Mouse (Mus musculus): ENCODE measurements around the gene Mpzl1. TPM values are rescaled to one million over a fixed set of nuclear protein-coding genes. Genes with fewer than 3 reads are reported as not detected.

Gene Mpzl1
- polyA plus RNA-seq, 1 experiment from 2014 or later, result 164 TPM

- ATAC-seq (ENCODE audit: insufficient read depth, low FRiP score, low read depth), result no peak
- 69% methylated on average over 4 of the region's 4 CpGs for WGBS
These were observed 34.6 kb upstream of the Mpzl1 start for GRCm38 (mm10) chr1:165668904-165669303.

GRCm38 (mm10) chr1:165667380-165667779, 33.0 kb upstream of the Mpzl1 start:
- Histone ChIP-seq H3K36me3 (no peaks in the 10 kb centered on the region), H3K4me2 (no peak overlapping the region), H3K9ac (no peak overlapping the region), H3K4me1 (no peaks in the 10 kb centered on the region), H3K27me3 (replicated peaks) (no peaks in the 10 kb centered on the region), H3K4me3 (replicated peaks) (no peak overlapping the region), H3K9me3 (no peaks in the 10 kb centered on the region), H3K27ac (no peak overlapping the region)
- 53% methylated on average over 13 of the region's 13 CpGs for WGBS
- no peak for ATAC-seq (ENCODE audit: insufficient read depth, low FRiP score, low read depth)

More at GRCm38 (mm10) chr1:165668904-165669303, 34.6 kb upstream of the Mpzl1 start:
- Histone ChIP-seq H3K4me3 (replicated peaks) (no peak overlapping the region), H3K4me2 (no peak overlapping the region), H3K9me3 (no peaks in the 10 kb centered on the region), H3K27me3 (replicated peaks) (no peaks in the 10 kb centered on the region), H3K4me1 (no peaks in the 10 kb centered on the region), H3K27ac (no peak overlapping the region), H3K9ac (no peak overlapping the region), H3K36me3 (no peaks in the 10 kb centered on the region)

DNA sequence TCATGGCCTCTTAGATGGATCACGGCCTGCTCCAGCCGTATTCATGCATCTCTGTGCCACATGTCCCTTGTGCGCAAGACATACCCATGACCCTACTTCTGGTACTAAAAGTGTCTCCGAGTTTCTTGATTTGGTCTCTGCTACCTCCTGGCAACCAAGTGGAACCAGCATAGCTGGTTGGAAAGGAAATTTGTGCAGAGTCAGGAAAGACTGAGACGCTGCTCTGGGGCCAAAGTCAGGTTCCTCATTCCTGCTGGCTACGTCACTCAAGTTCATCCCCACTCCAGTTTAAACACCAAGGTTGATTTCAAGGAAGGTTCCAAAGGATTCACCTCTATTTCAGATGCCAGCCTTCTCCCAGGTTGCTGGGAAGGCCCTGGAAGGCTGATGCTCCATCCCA, 32.6 kb upstream of the Mpzl1 start:
- Histone ChIP-seq H3K9me3 (no peaks in the 10 kb centered on the region), H3K27ac (no peak overlapping the region), H3K27me3 (replicated peaks) (no peaks in the 10 kb centered on the region), H3K4me2 (no peak overlapping the region), H3K4me3 (replicated peaks) (no peak overlapping the region), H3K9ac (no peak overlapping the region), H3K4me1 (no peaks in the 10 kb centered on the region), H3K36me3 (no peaks in the 10 kb centered on the region)
- no peak for ATAC-seq (ENCODE audit: insufficient read depth, low FRiP score, low read depth)
- 89% methylated on average over 6 of the region's 6 CpGs for WGBS

DNA sequence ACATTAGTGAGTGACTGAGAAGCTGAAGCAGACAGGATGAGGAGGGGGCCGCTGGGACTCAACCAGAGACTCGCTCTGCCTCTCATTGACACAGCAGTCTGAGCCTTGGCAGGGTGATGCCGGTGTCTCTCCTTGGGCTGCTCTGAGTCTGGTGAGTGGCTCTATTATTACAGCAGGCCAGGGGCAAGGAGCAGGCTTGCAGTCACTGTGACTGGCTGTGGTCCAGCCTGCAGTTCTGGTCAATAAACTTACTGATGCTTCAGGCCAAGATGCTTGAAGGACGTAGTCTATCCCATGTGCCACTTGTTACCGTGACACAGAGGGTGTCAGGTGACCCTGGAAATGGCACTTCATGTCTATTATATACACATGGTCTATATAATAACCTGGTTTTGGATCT, 31.4 kb upstream of the Mpzl1 start:
- Histone ChIP-seq H3K36me3 (no peaks in the 10 kb centered on the region), H3K4me1 (no peaks in the 10 kb centered on the region), H3K4me2 (no peak overlapping the region), H3K4me3 (replicated peaks) (no peak overlapping the region), H3K27me3 (replicated peaks) (no peaks in the 10 kb centered on the region), H3K27ac (no peak overlapping the region), H3K9ac (no peak overlapping the region), H3K9me3 (no peaks in the 10 kb centered on the region)
- no peak for ATAC-seq (ENCODE audit: insufficient read depth, low FRiP score, low read depth)
- WGBS, result 77% methylated on average over 5 of the region's 5 CpGs

DNA sequence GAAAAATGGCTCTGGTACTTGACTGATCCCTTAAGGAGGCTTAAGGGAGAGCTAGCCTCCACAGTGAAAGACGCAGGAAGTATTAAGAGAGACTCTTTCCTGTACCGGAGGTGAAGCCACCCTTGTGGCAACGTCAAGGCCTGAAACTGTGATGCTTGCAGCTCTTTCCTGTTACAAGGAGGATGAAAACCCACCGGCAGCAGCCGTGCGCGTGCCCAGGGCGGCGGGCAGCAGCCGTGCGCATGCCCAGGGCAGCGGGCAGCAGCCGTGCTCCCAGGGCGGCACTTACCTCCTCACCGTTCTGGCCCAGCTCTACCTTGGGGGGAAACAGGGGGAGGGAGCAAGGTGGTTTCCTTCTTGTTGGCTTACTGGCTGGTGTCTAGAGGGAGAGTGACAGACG, 28.9 kb upstream of the Mpzl1 start:
- H3K4me1 ChIP-seq, result no peaks in the 10 kb centered on the region
- H3K36me3 ChIP-seq, result no peaks in the 10 kb centered on the region
- H3K9ac ChIP-seq, result no peak overlapping the region
- H3K4me3 ChIP-seq (replicated peaks), result no peak overlapping the region
- H3K4me2 ChIP-seq, result no peak overlapping the region
- ATAC-seq (ENCODE audit: insufficient read depth, low FRiP score, low read depth), result no peak
- no peaks in the 10 kb centered on the region for H3K27me3 ChIP-seq (replicated peaks)
- H3K27ac ChIP-seq, result peak overlapping the region; percentile 59; the same call in 1 of the 2 replicates
- 71% methylated on average over 16 of the region's 16 CpGs for WGBS
- no peaks in the 10 kb centered on the region for H3K9me3 ChIP-seq

- Histone ChIP-seq H3K36me3 (peaks cover 6% of the 10 kb centered on the region; the same call in 1 of the 2 replicates), H3K27ac (no peak overlapping the region; the same call in 1 of the 2 replicates), H3K4me2 (no peak overlapping the region), H3K27me3 (replicated peaks) (no peaks in the 10 kb centered on the region), H3K4me3 (replicated peaks) (no peak overlapping the region), H3K9me3 (no peaks in the 10 kb centered on the region), H3K9ac (no peak overlapping the region), H3K4me1 (no peaks in the 10 kb centered on the region)
- ATAC-seq (ENCODE audit: insufficient read depth, low FRiP score, low read depth), result no peak
- WGBS, result 63% methylated on average over 15 of the region's 15 CpGs
These were observed 28.3 kb upstream of the Mpzl1 start for GRCm38 (mm10) chr1:165662426-165663192.

DNA sequence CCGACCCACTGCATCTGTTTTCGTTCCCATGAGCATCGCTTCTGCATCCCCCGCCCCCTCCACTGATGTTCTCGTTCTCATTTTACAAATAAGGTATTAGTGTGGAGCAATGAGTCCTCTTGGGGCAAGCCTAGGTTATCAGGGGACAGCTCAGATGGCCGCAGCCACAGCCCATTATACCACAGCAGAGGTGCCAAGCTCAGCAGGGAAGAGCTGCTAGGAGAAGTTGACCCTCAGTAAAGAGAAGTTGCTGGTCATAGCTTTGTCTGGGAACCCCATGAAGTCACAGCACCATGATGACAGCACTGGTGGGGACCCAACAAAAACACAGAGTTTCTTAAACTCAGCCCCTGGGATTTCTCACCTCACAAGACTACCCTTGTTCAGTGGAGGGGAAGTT, 27.4 kb upstream of the Mpzl1 start:
- H3K9me3 ChIP-seq, result no peaks in the 10 kb centered on the region
- no peak overlapping the region for H3K9ac ChIP-seq
- no peaks in the 10 kb centered on the region for H3K27me3 ChIP-seq (replicated peaks)
- no peak overlapping the region for H3K27ac ChIP-seq
- peaks cover 7% of the 10 kb centered on the region; the same call in 1 of the 2 replicates for H3K36me3 ChIP-seq
- H3K4me3 ChIP-seq (replicated peaks), result no peak overlapping the region
- ATAC-seq (ENCODE audit: insufficient read depth, low FRiP score, low read depth), result no peak
- WGBS, result 81% methylated on average over 6 of the region's 6 CpGs
- H3K4me2 ChIP-seq, result no peak overlapping the region
- H3K4me1 ChIP-seq, result no peaks in the 10 kb centered on the region

- 63% methylated on average over 3 of the region's 3 CpGs for WGBS
These were observed 26.9 kb upstream of the Mpzl1 start for GRCm38 (mm10) chr1:165661191-165661590.

GRCm38 (mm10) chr1:165660774-165661173, 26.4 kb upstream of the Mpzl1 start:
- Histone ChIP-seq H3K9me3 (no peaks in the 10 kb centered on the region), H3K4me1 (no peaks in the 10 kb centered on the region), H3K4me2 (no peak overlapping the region), H3K9ac (no peak overlapping the region), H3K36me3 (peaks cover 7% of the 10 kb centered on the region; the same call in 1 of the 2 replicates), H3K4me3 (replicated peaks) (no peak overlapping the region), H3K27me3 (replicated peaks) (no peaks in the 10 kb centered on the region), H3K27ac (no peak overlapping the region)
- WGBS, result 19% methylated on average over 4 of the region's 4 CpGs
- no peak for ATAC-seq (ENCODE audit: insufficient read depth, low FRiP score, low read depth)

More at GRCm38 (mm10) chr1:165661191-165661590, 26.9 kb upstream of the Mpzl1 start:
- H3K4me1 ChIP-seq, result no peaks in the 10 kb centered on the region
- H3K36me3 ChIP-seq, result peaks cover 7% of the 10 kb centered on the region; the same call in 1 of the 2 replicates
- no peaks in the 10 kb centered on the region for H3K27me3 ChIP-seq (replicated peaks)
- H3K4me3 ChIP-seq (replicated peaks), result no peak overlapping the region
- ATAC-seq (ENCODE audit: insufficient read depth, low FRiP score, low read depth), result no peak
- no peaks in the 10 kb centered on the region for H3K9me3 ChIP-seq
- no peak overlapping the region for H3K9ac ChIP-seq
- H3K4me2 ChIP-seq, result no peak overlapping the region
- H3K27ac ChIP-seq, result no peak overlapping the region

GRCm38 (mm10) chr1:165658602-165659001, 24.3 kb upstream of the Mpzl1 start:
- Histone ChIP-seq H3K4me2 (no peak overlapping the region), H3K9ac (no peak overlapping the region), H3K4me1 (no peaks in the 10 kb centered on the region), H3K36me3 (peaks cover 19% of the 10 kb centered on the region), H3K27me3 (replicated peaks) (no peaks in the 10 kb centered on the region), H3K4me3 (replicated peaks) (no peak overlapping the region), H3K9me3 (no peaks in the 10 kb centered on the region), H3K27ac (no peak overlapping the region)
- ATAC-seq (ENCODE audit: insufficient read depth, low FRiP score, low read depth), result no peak
- 40% methylated on average over 5 of the region's 5 CpGs for WGBS

DNA sequence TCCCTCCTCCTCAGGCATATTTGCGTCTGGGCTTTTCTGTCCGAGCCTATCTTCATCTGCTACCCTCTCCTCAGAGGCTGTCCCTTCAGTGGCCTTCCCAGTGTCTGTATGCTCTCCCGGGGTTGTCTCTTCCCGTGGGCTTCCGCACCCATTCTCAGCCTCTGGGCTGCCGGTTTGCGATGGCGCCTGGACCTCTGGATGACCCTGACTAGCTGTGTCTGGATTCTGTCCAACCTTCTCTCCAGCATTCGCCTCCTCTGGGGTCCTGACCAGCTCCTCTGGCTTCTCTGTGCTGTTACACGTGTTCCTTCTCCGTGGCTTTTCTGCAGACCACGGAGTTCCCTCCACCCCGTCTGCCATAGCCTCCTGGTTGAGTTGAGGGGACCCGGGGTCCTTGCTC, 21.1 kb upstream of the Mpzl1 start:
- H3K9me3 ChIP-seq, result no peaks in the 10 kb centered on the region
- 0 out of 2 replicates have a peak, but pooled peaks cover 3% of the 10 kb centered on the region for H3K4me1 ChIP-seq
- H3K27ac ChIP-seq, result no peak overlapping the region
- ATAC-seq (ENCODE audit: insufficient read depth, low FRiP score, low read depth), result no peak
- H3K4me3 ChIP-seq (replicated peaks), result no peak overlapping the region
- no peaks in the 10 kb centered on the region for H3K27me3 ChIP-seq (replicated peaks)
- 61% methylated on average over 14 of the region's 14 CpGs for WGBS
- no peak overlapping the region for H3K9ac ChIP-seq
- peaks cover 19% of the 10 kb centered on the region for H3K36me3 ChIP-seq
- H3K4me2 ChIP-seq, result no peak overlapping the region

DNA sequence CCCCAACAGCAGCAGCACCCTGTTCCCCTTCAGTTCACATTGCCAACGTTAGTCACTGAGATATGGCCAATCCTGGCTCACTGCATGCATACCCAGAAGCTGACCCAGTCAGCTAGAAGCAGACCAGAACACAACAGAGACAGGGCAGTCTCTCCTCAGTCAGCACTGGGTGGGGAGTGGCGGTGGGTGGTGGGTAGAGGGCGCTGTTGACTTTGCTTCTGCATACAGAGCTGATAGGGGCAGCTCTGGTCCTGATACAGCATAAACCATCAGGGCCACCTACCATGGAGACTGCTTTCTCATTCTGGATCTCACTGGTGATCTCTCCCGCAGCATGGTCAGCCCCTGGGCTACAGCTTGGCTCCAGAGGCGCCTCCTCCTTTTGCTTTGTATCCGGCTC, 20.7 kb upstream of the Mpzl1 start:
- no peaks in the 10 kb centered on the region for H3K9me3 ChIP-seq
- no peak overlapping the region for H3K4me2 ChIP-seq
- H3K27ac ChIP-seq, result no peak overlapping the region
- no peak overlapping the region for H3K9ac ChIP-seq
- no peak for ATAC-seq (ENCODE audit: insufficient read depth, low FRiP score, low read depth)
- WGBS, result 69% methylated on average over 6 of the region's 6 CpGs
- H3K27me3 ChIP-seq (replicated peaks), result no peaks in the 10 kb centered on the region
- no peak overlapping the region for H3K4me3 ChIP-seq (replicated peaks)
- peaks cover 19% of the 10 kb centered on the region for H3K36me3 ChIP-seq
- 0 out of 2 replicates have a peak, but pooled peaks cover 3% of the 10 kb centered on the region for H3K4me1 ChIP-seq

All from stomach, embryonic 15.5 days (tissue).